Mouse (Mus musculus): ENCODE results near the gene Stub1.
"Not testable (repeated sequence)": the region's sequence is repeated elsewhere in the genome, so short reads cannot be mapped to it uniquely, and the experiment has no call there.

The Stub1 gene

DNA sequence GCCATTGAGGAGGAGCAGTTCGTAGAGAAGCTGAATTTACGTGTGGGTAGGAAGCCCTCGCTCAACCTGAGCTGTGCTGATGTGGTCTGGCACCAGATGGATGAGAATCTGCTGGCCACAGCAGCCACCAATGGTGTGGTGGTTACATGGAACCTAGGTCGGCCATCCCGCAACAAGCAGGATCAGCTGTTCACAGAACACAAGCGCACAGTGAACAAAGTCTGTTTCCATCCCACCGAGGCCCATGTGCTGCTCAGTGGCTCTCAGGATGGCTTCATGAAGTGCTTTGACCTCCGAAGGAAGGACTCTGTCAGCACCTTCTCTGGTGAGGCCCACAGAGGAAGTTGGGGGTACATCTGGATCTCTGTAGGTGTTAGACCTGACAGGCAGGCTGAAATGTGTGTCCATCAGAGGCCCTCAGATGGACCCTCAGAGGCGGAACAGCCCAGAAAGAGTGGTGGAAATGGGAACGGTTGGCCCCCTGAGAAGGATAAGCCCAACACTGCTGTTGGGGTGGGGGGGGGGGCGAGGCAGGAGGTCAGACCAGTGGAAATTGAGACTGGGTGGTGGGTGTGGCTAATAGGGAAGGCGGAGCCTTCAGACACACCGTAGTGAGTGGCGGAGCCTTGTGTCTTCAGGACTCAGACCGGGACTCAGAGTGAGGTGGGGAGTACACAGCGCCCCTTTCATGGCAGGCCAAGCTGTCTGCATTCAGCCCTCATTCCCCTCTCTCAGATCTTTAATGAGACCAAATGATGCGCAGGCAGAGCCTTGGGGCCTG lies 8.7 kb downstream of the Stub1 start:
- DNase-seq (ENCODE audit: low read depth, low spot score): peak; percentile 83

DNA sequence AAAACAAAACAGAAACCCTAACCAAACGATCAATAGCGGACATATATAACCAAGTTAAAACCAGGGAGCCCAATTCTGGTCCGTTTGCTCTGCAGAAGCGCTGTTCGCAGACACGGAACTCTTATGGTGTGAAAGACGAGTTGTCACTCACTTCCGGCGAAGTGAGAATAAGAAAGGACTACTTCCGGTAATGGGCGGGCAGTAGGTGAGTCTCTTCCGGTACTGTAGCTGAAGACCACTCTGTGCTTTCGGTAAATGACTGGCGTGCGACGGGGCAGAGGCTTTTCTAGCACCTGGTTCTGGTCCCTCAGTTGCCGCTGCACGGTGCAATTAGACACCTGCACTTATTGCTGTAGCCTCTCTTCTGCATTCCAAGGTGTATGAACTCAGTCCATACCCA lies 9.8 kb downstream of the Stub1 start, which contains the start of gene Wdr24:
Gene Wdr24, plus strand, starts transcription at position 176 of the 400 bp plus-strand sequence.
- DNase-seq (ENCODE audit: low read depth, low spot score): peak; percentile 94

- DNase-seq (ENCODE audit: low read depth, low spot score): no peak
Observed at GRCm38 (mm10) chr17:25818851-25819780, 14.1 kb downstream of the Stub1 start.

DNA sequence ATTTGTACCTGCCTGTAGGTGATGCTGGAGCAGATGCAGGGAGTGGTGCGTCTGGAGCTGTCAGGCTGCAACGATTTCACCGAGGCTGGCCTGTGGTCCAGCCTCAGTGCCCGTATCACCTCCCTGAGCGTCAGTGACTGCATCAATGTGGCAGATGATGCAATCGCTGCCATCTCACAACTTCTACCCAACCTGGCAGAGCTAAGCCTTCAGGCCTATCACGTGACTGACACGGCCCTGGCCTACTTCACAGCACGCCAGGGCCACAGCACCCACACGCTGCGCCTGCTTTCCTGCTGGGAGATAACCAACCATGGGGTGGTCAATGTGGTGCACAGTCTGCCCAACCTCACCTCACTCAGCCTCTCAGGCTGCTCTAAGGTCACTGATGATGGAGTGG lies 15.5 kb downstream of the Stub1 start:
- DNase-seq (ENCODE audit: low read depth, low spot score): no peak

DNA sequence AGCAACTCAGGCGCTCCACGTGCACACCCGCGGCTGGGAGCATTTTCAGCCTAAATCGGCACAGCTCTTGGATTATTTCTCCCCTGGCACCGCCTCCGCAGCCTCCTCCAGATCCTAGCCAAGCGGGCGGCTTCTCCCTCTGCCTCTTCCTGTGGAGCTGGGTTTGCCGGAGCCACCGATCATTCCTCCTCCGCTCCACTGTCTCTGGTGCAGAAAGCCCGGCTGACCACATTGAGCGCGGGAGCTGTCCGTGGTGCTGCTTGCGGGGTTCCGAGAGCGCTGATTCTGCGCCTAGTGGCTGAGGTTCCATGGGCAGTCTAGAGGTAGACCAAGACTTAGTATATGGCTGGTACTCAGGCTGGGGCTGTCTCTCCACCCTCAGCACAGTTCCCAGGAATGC lies 19.7 kb downstream of the Stub1 start:
- DNase-seq (ENCODE audit: low read depth, low spot score): no peak

DNA sequence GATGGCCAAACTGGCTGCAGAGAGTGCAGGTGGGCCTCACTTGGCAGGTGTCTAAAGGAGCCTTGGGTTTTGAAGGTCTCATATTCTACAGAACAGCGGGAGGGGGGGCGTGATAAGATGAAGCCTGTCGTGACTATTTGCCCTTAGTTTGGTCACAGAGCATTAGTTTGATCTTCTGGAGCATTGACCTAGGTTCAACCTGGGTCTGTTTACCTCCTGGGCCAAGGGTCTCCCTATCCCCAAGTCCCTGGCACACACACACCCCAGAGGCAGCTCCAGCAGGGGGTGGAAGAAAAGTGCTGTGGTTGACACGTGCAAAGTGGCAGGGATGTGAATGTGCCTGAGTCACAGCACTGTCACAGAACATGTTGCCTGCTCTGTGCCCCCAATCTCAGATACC lies 22.3 kb downstream of the Stub1 start:
- DNase-seq (ENCODE audit: low read depth, low spot score): no peak

DNA sequence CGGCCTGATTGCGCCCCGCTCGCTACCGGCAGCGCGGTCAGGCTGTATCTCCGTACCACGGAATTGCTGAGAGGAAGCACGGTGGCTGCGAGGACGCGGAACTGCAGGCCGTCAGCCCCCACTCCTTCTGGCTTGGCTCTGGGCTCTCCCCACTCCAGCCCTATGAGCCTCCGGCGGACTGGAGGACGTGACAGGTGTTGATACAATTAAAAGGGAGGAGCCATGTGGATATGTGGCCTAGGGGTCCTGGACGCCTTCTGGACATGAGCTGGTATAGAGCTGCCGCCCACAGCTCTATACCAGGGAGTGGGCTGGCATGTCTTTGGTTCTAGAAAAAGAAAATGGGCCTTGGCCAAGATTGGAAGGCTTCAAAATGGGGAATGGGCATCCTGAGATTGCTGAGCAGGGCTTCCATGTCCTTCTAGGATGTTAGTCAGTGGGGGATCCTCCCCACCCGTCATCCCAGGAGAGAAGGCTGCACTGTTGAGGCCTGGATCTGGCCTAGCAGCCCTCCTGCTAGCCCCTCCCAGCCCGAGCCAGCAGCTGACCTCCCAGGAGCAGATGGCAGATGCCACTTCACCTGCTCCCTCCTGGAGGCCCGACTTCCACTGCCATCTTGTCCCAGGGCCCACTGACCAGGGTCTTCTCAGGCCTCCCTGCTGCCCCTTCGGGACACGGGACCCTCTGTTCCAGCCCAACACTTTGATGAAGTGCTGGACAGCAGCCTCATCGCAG lies 23.4 kb downstream of the Stub1 start:
- DNase-seq (ENCODE audit: low read depth, low spot score): no peak

DNA sequence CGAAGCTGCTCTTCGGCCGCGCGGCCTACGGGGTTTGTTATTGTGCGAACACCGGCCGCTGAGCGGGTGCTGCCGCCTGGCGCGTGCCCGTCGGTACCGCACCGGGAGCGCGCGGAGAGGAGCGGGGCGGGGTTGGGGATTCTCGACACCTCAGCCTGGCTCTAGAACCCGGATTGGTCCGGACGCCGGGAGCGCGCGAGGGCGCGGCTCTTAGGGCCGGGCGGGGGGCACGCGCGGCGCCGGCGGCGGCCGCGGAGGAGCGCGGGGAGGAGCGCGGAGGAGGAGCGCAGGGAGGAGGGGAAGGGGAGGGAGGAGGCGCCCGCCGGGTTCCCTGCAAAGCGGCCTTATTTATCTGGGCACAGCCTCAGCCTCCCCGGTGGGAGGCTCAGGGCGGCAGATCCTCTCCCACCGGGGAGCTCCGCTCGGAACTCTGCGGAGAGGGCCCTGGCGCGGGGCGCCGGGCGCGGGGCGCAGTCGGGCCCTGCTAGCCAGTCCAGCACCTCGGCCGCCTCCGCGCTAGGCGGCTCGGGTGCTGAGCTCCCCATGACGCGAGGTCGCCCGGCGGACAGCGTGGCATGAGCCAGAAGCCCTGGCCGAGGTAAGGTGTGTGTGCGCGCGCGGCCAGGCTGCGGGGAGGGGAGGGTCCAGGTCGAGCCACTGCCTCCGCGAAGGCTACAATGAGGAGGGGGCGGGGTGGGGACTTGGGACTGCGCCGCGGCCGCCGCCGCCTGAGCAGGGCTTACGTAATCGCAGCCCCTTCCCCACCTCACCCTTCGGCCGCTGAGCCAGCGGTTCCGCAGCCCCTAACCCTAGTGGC lies 24.2 kb downstream of the Stub1 start, which contains the start of gene Fbxl16:
Gene Fbxl16, plus strand, starts transcription at position 297 of the 817 bp plus-strand sequence.
- no peak for DNase-seq (ENCODE audit: low read depth, low spot score)

DNA sequence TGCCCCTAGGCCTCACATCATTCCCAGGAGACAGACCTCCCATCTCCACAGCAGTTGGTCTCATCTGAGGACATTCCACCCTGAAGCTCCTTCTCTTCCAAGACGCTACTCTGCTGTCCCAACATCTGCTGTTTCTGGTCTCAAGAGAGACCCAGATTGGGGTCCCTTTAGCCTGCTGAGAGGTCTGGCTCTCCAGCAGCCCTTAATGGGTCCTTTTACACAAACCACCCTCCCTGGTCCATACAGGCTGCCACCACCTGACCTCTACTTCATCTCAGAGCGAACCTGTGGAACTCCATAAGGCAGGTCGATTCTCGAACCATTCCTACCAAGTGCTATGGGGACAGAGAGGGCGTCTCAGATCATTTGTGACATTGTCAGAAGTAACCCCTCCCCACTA lies 25.2 kb downstream of the Stub1 start:
- no peak for DNase-seq (ENCODE audit: low read depth, low spot score)

DNA sequence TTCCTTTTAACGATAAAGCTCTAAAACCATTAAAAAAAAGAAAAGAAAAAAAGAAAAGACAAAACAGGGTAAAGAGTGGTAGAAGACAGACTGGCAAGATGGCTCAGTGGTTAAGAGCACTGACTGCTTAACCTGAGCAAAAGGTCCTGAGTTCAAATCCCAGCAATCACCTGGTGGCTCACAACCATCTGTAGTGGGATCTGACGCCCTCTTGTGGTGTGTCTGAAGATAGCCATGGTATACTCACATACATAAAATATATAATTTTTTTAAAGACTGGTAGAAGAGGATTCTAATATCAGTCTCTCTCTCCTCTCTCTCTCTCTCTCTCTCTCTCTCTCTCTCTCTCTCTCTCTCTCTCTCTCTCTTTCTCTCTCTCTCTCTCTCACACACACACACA lies 25.8 kb downstream of the Stub1 start:
- DNase-seq (ENCODE audit: low read depth, low spot score): not testable (repeated sequence)

DNA sequence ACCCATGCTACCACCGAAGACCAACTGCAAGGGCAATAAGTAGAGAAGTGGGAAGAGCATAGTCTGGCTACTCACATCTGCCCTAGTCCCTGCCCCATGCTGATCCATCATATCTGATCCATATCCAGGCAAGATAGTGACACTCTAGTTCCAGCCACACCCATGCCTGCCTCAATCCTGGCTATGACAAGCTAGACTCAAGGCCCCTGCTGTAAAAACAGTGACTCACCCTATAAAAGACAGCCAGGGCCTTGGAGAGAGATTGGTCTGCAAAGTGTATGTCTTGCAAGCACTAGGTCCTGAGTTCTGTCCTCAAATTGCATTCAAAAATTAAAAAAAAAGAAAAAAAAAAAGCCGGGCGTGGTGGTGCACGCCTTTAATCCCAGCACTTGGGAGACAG lies 26.7 kb downstream of the Stub1 start:
- DNase-seq (ENCODE audit: low read depth, low spot score): no peak

- no peak for DNase-seq (ENCODE audit: low read depth, low spot score)
Observed at GRCm38 (mm10) chr17:25802825-25803517, 30.2 kb downstream of the Stub1 start.

DNA sequence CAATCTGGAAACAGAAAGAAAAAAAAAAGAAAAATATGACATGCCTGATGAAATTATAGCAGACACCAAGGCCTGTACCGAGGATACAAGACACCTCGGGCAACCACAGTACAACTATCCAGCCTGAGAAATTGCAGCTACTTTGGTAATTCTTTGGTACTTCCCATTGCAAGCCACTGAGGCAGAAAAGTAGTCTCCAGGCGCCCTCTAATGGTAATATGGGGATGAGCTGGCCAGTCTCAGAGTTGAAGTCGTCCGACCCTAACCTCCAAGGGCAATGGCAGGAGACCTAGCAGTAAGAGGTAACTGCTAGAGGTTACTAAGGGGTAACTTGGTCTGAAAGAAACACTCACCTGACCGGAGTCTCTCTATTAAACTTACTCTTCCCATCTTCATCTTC lies 32.2 kb downstream of the Stub1 start:
- DNase-seq (ENCODE audit: low read depth, low spot score): peak; percentile 83

- DNase-seq (ENCODE audit: low read depth, low spot score): peak; percentile 90
Observed at GRCm38 (mm10) chr17:25796951-25797369, 36.2 kb downstream of the Stub1 start, which contains the start of gene Metrn. Gene Metrn (minus strand): TSS chr17:25797136.

GRCm38 (mm10) chr17:25796211-25796771 lies 36.9 kb downstream of the Stub1 start:
- peak; percentile 39 for DNase-seq (ENCODE audit: low read depth, low spot score)

DNA sequence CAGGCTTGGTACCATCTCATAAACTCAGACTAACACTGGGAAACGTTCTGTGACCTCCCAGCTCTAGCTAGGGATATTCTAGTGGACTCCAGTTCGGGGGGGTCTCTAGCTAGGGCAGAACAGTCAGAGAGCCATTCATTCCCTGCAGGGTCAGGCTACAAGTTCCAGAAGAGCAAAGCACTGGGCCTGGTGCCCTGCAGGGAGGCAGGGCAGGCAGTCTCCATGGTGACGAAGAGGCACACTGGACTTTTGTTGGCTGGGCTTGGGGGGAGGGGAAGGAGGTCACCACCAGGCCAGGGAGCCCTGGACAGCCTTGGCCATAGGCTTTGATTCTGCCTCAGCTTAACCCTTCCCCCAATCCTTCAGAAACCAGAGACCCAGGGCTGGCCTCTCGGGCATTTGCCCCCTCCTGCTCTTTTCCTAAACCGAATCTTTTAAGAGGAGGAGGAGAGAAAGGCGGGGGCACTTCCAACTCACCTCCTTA lies 37.6 kb downstream of the Stub1 start, which contains the start of gene AC134908.4:
Gene AC134908.4, minus strand, starts transcription at position 51 of the 484 bp plus-strand sequence.
- no peak for DNase-seq (ENCODE audit: low read depth, low spot score)

- no peak for DNase-seq (ENCODE audit: low read depth, low spot score)
Observed at GRCm38 (mm10) chr17:25794998-25795397, 38.2 kb downstream of the Stub1 start.

DNA sequence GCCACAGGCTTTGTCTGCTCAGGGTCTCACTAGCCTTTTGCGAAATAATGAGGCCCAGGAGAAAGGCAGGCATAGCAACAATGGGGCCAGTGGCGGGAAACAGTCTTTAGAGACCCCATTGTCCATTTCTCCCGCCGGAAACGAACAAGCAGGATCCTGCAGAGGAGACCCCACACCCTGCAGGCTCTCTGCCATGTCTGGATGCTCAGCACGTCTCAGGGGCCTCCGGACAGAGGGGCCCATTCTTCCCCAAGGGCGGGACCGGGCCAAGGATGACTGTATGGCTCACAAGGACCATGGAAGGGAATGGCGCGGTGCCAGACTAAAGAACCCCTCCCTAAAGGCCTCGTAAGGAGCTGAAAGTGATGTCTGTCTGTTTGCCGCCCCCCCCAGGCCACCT lies 39.0 kb downstream of the Stub1 start:
- no peak for DNase-seq (ENCODE audit: low read depth, low spot score)

DNA sequence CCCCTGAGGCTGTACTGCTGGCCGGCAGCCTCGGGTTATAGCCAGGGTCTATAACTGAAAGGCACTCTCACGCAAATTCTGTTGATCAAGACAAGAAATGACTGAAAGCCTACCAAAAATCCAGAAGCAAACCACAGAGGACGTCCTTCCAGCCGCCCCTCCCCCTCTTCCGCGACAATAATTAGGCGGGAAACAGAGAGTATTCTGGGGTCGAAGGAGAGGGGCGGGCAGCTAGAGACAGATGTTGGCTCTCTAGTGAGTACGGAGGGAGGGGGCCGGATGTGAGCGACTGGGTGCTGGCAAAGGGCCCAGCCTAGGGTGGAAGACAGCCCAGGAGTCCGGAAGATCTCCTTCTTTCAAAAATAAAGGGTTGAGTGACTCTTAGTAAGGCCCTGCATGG lies 40.6 kb downstream of the Stub1 start, which contains the start of gene Fam173a:
Gene Fam173a, minus strand, starts transcription at position 287 of the 400 bp plus-strand sequence.
- peak; percentile 88 for DNase-seq (ENCODE audit: low read depth, low spot score)

Data from A20 (cell line).